Mouse (Mus musculus) heart, postnatal 0 days (tissue): ENCODE results near the gene Esr1. TPM values are rescaled to one million over a fixed set of nuclear protein-coding genes. Genes with fewer than 3 reads are reported as not detected.

Experiments used
- ATAC-seq: fragments of 200-750 bp; cut with Nextera tagmentation; 2 replicates; pipeline ENCODE4 v1.8.0; 2017; ENCODE audit warnings: low read depth, moderate number of reproducible peaks, moderate library complexity; ENCODE audit not compliant: insufficient read depth
- DNase-seq: peaks from one replicate; pipeline ENCODE4 v3.0.0-alpha.2; 2016; ENCODE audit warnings: low spot score
- H3K27ac ChIP-seq: fragments of 300-500 bp; sonication (generic); 2 replicates; pipeline ENCODE4 v1.5.1; 2014; ENCODE audit warnings: low read depth, mild to moderate bottlenecking
- H3K27me3 ChIP-seq: fragments of 300-500 bp; sonication (generic); 2 replicates; pipeline ENCODE4 v1.6.1; 2014; ENCODE audit warnings: low read length, mixed read lengths; ENCODE audit not compliant: control insufficient read depth, insufficient read depth
- H3K36me3 ChIP-seq: fragments of 300-500 bp; sonication (generic); replicated peaks from 2 replicates; pipeline ENCODE4 v1.6.1; 2014; ENCODE audit warnings: low read length, mixed read lengths; ENCODE audit not compliant: control insufficient read depth, insufficient read depth
- H3K4me1 ChIP-seq: fragments of 300-500 bp; sonication (generic); 2 replicates; pipeline ENCODE4 v1.6.1; 2014; ENCODE audit warnings: antibody characterized with exemption; ENCODE audit not compliant: control insufficient read depth, insufficient read depth
- H3K4me2 ChIP-seq: fragments of 300-500 bp; sonication (generic); 2 replicates; pipeline ENCODE4 v1.6.1; 2014; ENCODE audit warnings: low read depth, mild to moderate bottlenecking, low read length, moderate library complexity
- H3K4me3 ChIP-seq: fragments of 300-500 bp; sonication (generic); 2 replicates; pipeline ENCODE4 v1.5.1; 2014; ENCODE audit warnings: low read depth, low read length
- H3K9ac ChIP-seq: fragments of 300-500 bp; sonication (generic); replicated peaks from 2 replicates; pipeline ENCODE4 v1.6.1; 2014; ENCODE audit warnings: low read depth, low read length, mixed read lengths
- H3K9me3 ChIP-seq: fragments of 300-500 bp; sonication (generic); replicated peaks from 2 replicates; pipeline ENCODE4 v1.6.1; 2016; ENCODE audit warnings: low read length; ENCODE audit not compliant: control insufficient read depth
- CTCF ChIP-seq: IDR thresholded peaks from 2 replicates; pipeline ENCODE4 v1.5.1; 2016; ENCODE audit warnings: antibody characterized with exemption, control low read depth, low read depth
- EP300 ChIP-seq: IDR thresholded peaks from 2 replicates; pipeline ENCODE4 v1.6.1; 2016; ENCODE audit warnings: antibody characterized with exemption, low read depth
- WGBS: fragments of 180-500 bp; shearing (Covaris S2); extraction: QIAGEN DNeasy Blood & Tissue Kit; methylation state at CpG from one replicate; pipeline ENCODE4 v1.1.7; 2014; 5-methylcytosine and 5-hydroxymethylcytosine counted together
- polyA plus RNA-seq: library from polyadenylated mRNA; unstranded; fragments of >200 nt; fragmentation: Nextera tagmentation; extraction: Ambion mirVana; gene quantifications from 2 replicates; pipeline ENCODE4 v1.2.1, GENCODE M21; 2015
- total RNA-seq: library from RNA; depleted of rRNA; stranded (reverse); fragments of >200 nt; gene quantifications from 2 replicates; pipeline ENCODE4 v1.2.3, GENCODE M21; 2014; ENCODE audit warnings: low replicate concordance; rRNA removed

Gene Esr1
- total and polyA plus RNA-seq, 2 experiments from 2014 or later = 0.14 to 0.50 TPM

DNA sequence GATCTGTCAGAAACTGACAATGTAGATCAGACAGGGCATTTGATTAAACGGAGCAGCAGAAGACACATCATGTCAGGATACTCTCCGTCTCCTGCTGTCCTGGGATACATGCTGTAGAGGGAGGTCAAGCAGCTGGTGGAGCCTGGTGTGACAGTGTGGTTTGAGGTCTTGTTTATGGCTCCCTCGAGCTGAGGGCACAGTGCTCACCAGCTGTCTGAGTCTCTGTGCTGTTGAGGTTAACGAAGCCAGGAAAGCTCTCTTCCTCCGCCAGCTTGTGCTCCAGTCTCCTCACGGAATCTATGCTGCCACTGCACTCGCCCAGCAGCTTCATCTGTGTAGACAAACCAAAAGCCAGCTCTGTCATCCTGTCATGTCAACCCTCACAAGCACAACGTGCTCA lies 429.9 kb downstream of the Esr1 start:
- no peak for DNase-seq
- Histone ChIP-seq H3K4me3 (no peak overlapping the region), H3K4me2 (no peak overlapping the region), H3K27me3 (no peaks in the 10 kb centered on the region), H3K27ac (no peak overlapping the region), H3K9me3 (no peaks in the 10 kb centered on the region), H3K36me3 (peaks cover 99% of the 10 kb centered on the region), H3K4me1 (no peaks in the 10 kb centered on the region), H3K9ac (no peak overlapping the region)
- ATAC-seq = no peak
- TF ChIP-seq CTCF (no peak), EP300 (no peak)
- 83% methylated on average over 8 of the region's 8 CpGs for WGBS

DNA sequence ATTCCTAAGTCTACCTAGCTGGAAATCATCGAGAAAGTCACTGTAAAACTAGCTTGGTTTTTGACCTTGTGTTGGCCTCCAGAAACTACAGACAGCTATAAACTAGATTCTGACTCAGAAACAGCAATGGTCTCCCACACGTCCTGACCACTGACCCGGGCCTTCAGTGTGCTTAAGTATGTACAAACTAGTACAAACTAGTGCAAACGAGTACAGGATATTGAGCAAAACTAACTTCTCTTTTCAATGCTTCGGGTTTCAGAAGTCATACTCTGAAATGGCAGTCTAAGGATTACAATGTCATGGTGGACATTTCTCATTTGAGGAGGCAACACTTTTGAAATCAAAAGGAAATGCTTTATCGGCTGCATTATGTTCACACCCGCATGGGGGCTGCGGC lies 433.1 kb downstream of the Esr1 start:
- TF ChIP-seq CTCF = no peak
- no peak for TF ChIP-seq EP300
- H3K4me3 ChIP-seq = no peak overlapping the region
- ATAC-seq (no peak), DNase-seq (no peak)
- H3K9ac ChIP-seq = no peak overlapping the region
- H3K36me3 ChIP-seq = peaks cover 99% of the 10 kb centered on the region
- H3K27ac ChIP-seq = no peak overlapping the region
- H3K4me1 ChIP-seq = no peaks in the 10 kb centered on the region
- 88% methylated on average over 8 of the region's 8 CpGs for WGBS
- H3K4me2 ChIP-seq = no peak overlapping the region
- no peaks in the 10 kb centered on the region for H3K9me3 ChIP-seq
- H3K27me3 ChIP-seq = no peaks in the 10 kb centered on the region

DNA sequence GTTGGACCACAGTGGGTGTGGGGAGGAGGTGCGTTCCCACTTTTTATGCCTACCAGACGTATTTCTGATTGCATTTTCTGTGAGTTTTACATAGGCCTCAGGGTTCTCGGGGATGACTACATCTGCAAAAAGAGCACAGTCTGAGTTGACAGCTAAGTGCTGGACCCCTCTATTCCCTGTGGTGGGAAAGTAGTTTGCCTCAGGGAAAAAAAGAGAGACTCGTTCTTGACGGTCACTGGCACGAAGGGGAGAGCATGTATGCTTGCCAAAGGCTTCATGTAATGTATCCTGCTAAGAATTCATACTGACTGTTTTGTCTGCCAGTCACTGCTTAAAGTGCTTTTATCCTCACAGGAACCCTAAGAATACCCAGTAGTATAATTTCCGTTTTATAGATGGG lies 433.8 kb downstream of the Esr1 start:
- 84% methylated on average over 7 of the region's 7 CpGs for WGBS
- Histone ChIP-seq H3K27ac (no peak overlapping the region), H3K9ac (no peak overlapping the region), H3K4me3 (no peak overlapping the region), H3K4me2 (no peak overlapping the region), H3K4me1 (no peaks in the 10 kb centered on the region), H3K36me3 (peaks cover 94% of the 10 kb centered on the region), H3K27me3 (no peaks in the 10 kb centered on the region), H3K9me3 (no peaks in the 10 kb centered on the region)
- DNase-seq = no peak
- no peak for ATAC-seq
- TF ChIP-seq CTCF (no peak), EP300 (no peak)

DNA sequence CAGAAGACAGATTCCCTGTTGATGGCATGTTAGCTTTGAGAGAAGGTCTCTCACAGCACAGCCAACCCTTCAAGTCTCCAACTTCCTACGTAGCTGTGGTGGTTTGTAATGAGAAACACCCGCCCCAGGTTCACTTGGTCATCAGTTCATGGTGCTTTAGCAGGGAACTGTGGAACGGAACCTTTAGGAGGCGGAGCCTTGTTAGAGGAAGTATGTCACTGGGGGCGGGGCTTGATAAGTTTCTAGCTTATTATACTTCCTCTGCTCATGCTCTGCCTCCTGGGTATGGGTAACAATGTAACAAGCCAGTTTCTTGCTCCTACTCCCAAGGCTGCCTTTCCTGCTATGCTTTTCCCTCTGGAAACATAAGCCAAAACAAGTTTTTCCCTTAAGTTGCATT lies 434.3 kb downstream of the Esr1 start:
- no peak for ATAC-seq
- H3K36me3 ChIP-seq = peaks cover 89% of the 10 kb centered on the region

More for the DNA sequence above, 434.3 kb downstream of the Esr1 start:
- no peak overlapping the region for H3K4me2 ChIP-seq
- no peak overlapping the region for H3K4me3 ChIP-seq
- no peaks in the 10 kb centered on the region for H3K4me1 ChIP-seq
- DNase-seq = no peak
- no peaks in the 10 kb centered on the region for H3K27me3 ChIP-seq
- no peaks in the 10 kb centered on the region for H3K9me3 ChIP-seq
- TF ChIP-seq CTCF (no peak), EP300 (no peak)
- WGBS = 88% methylated on average over 5 of the region's 5 CpGs
- no peak overlapping the region for H3K27ac ChIP-seq
- no peak overlapping the region for H3K9ac ChIP-seq

Other genes with a start within 250 kb of the Esr1 start
- gene Zbtb2, start 223.5 kb upstream of the Esr1 start, total RNA-seq = 16.3 and 19.8 TPM in 2 replicates
- gene Zbtb2, start 223.5 kb upstream of the Esr1 start, polyA plus RNA-seq = 5.1 and 5.2 TPM in 2 replicates
- gene Rmnd1, start 179.2 kb upstream of the Esr1 start, total RNA-seq = 45.5 and 172 TPM in 2 replicates
- 76.1 and 82.1 TPM in 2 replicates for gene Rmnd1, start 179.2 kb upstream of the Esr1 start, polyA plus RNA-seq
- 10.0 and 14.7 TPM in 2 replicates for gene Armt1, start 179.1 kb upstream of the Esr1 start, total RNA-seq
- gene Armt1, start 179.1 kb upstream of the Esr1 start, polyA plus RNA-seq = 8.5 and 8.9 TPM in 2 replicates
- gene Ccdc170, start 129.1 kb upstream of the Esr1 start, total RNA-seq = 0.46 TPM in 1 of 2 replicates, not detected in the other
- gene Ccdc170, start 129.1 kb upstream of the Esr1 start, polyA plus RNA-seq = 0.22 TPM in 1 of 2 replicates, not detected in the other